Mouse (Mus musculus): Measurements from ENCODE around the gene Cpa5.

The Cpa5 gene

DNA sequence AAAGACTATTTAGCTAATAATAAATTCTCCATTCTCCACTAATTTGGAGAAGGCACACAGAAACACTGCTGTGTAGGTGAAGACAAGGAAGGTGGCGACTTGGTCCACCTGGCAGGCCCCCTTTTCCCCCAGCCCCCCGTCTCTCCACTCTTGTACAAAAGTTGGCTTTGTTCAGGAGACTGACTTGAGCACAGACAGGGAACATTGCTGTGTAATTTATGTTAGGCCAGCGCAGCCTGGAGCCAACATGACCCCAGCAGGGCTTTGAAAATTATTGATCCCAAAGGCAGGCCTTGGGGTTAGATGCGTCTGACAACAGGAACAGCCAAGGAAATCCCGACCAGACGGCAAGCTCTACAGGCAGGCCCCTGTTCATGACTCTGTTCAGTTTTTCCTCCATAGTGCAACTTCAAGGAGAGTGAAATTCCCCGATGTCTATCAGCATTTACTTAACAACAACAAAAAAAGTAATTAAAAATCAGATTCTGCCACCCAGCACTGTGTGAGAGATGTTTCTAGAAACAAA is 6.4 kb upstream of the Cpa5 start:
- no peak for DNase-seq (ENCODE audit: low spot score)

DNA sequence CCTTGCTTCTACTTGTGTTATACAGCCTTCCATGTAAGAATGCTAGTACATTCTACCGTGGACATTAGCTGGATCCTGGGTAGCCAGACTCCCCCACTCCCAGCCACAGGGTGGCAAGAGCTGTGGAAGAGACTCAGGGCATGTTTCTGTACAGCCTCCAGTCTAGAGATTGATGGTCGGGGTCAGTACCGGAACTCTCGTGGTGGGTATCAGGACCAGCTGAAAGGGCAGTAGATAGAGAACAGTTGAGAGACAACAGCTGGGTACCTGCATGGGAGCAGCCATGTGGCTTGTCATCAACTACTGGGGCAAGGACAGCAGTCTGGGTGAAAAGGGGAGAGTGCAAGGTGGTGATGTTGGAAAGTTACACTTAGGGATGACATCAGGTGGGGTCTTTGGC is 5.7 kb upstream of the Cpa5 start:
- DNase-seq (ENCODE audit: low spot score) = no peak

DNA sequence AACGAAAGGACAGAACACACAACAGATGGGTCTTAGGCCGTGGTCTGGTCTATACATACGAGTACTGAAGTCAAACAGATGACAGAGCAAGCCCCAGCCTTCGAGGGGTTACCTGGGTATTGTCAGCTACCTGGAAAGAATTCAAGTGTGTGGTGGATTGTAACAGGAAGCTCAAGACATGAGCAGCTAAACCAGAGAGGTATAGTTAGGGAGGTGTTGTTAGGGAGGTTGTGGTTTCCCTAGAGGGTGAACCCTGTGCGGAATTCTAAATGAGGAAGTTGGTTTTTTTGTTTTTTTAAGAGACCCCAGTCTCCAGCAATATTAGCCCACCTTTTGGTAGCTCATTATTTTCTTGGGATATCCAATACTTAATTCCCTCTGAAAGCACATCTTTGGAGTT is 5.1 kb upstream of the Cpa5 start:
- no peak for DNase-seq (ENCODE audit: low spot score)

DNA sequence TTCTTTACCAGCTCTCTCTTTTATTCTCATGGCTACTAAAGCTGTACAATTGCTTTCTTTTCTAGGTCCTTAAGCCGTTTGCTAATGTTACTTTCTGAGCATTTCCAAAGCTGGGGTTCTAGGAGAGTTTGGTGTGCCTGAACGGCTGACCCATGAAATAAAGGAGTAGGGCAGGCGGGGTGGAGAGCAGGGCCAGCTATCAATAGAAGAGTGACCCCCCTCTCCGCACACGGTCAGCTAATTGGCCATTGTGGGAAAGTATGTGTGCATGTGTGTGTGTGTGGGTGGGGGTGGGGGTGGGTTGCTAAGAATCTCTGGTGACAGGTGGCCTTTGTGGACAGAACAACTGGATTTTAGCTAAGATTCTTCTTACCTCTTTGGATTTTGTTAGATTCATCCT is 402 bp downstream of the Cpa5 start:
- DNase-seq (ENCODE audit: low spot score) = no peak

DNA sequence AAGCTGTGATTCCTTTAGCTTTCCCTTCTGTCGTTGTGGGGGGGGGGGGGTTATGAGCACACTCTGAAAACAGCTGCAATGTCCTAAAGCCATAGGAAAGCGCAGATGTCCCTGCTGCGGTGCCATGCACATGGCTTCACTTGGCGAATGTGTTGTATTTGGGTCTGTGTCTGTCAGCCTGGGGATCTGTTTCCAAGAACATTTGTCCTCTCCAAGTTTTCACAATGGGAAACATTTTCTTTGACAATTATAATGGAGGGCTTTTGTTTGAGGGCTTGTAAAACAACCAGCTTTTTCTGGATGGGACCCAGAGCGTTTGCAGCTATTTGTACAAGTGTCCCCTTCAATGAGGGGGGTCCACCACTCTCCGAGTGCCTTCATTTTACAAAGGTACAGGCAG is 3.4 kb downstream of the Cpa5 start:
- no peak for DNase-seq (ENCODE audit: low spot score)

DNA sequence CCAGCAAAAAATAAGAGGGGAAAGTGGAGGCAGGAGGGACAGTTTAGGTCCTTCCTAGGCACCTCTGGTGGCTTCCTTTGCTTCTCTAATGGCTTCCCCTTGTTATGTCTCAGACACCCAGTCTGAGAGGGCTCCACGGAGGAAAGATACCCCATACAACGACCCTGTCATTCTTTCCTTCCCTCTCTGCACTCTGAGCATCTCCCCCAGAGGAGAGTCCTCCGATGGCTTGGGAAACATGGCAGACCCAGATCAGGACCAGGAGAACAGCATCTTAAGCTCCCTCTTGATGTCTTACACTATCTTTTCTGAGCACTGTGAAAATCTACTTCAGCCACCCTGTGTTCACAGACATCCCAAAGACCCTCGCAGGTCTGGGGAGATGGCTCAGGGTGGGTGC is 4.9 kb downstream of the Cpa5 start:
- no peak for DNase-seq (ENCODE audit: low spot score)

DNA sequence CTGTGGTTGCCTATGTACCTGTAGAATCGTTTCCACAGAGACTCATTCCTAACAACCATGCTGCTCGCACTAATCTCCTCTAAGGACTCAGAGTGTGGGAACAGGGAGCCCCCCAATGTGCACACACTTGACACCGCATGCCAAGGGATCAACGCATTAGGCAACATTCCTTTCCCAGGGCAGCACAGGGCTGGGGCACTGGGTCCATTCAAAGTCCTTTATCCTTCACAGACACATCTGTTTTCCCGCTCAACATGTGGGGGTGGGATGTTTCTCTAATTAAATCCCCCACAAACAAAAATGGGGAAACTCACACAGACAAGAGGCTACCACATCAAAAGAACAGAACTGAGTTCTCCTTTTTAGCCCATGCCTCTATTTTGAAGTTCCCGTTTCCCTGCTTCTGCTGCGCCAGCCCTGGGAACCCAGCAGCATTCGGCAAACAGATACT is 5.7 kb downstream of the Cpa5 start:
- no peak for DNase-seq (ENCODE audit: low spot score)

DNA sequence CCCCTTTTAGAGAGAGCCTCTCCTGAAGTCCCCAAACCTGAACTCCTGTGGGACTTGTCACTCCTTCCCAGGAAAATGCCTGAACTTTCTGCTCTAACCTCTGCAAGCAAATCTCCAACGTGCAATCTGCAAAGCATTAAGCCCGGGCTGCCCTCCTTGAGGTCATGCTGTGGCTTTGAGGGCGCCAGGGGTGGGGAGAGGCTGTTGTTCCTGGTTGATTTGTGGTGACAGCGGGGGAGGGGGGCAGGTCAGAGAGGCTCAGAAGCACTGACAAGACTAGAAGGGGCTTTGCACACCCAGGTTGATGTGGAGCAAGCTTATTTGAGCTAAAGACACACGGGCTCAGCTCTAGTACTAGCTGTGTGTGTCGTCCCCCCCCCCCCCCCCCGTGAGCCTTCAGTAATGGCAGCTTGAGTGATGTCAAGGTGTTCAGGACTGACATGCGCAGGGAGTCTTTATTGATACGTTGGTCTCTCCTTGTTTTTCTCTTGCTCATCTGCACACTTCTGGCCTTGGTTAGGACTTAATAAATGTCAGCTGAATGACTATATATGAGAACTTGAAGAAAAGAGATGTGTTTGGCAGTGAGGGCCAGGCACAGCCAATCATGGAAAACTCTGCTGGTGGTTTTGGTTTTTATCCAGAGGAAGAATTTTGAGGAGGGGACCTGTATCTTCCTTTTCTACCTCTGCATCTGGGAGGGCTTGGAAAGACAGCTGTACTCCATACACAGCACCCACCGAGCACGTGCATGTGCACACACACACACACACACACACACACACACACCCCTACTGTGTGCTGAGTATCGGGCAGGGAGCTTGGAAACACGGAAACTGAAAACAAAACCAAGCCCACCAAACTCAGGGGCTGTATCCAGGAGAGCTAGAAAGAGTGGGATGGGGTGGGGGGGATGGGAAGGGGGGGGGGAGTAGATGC is 6.5 kb downstream of the Cpa5 start:
- no peak for DNase-seq (ENCODE audit: low spot score)

DNA sequence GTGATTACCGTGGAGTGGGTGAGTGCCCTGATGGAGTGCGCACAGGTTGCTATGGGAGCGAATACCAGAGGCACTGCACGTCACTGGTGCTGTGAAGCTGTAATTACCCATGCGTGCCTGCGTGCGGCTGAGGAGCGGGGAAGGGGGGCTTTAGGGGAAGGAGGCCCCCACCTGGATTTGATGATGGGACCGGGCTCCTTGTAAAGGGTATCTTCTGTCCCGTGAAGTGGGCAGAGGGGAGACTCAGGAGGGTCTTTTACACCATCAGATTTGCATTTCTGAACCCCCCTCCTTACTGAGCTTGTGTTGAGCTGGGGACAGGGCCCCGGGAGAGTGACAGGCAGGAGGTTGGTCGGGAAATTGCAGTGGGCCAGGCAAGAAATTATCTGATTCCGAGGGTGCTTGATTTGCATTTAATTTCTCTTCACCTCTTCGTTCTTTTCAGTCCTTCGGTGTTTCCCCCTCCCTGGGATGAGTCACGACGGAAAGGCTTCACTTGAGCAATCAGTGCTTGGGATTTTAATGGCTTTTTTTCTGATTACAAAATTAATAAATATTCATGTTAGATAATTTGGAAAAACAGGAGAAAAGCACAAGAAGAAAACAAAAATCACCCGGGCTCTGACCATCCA is 7.3 kb downstream of the Cpa5 start:
- DNase-seq (ENCODE audit: low spot score) = no peak

DNA sequence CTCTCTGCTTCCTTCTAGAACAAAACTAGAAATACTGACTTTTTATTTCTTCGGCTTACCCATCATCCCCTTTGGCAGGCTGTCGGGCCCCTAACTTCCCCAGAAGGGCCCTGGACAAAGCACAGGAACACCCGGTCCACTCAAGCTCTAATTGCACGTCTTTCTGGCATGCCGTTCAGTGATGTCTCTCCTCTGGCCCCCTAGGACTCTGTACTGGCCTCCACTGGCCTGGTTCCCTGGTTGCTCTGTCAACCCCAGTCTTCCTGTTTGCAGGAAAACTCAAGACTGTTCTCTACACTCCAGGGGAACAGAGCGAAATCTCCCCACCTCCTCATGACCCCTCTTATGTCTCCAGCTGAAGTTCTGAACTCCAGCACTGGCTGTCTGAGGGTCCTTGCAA is 7.9 kb downstream of the Cpa5 start:
- no peak for DNase-seq (ENCODE audit: low spot score)

DNA sequence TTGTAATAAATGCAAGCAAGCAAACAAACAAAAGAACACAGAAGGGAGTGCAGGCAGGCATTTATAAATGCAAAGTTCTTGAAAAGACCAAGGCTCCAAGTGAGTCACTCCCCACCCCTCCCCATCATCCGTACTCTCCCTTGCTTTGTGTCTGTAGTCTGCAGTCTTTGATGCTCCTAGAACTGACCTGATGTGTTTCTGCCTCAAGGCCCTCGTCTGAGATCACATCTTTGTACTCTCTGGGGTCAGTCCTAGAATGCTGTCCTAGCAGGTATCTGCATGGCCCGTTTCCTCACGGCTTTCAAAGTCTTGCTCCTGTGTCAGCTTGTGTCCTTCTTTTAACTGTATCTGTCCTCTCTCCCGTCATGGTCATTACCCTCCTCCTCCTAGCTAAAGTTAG is 8.8 kb downstream of the Cpa5 start:
- DNase-seq (ENCODE audit: low spot score) = no peak

DNA sequence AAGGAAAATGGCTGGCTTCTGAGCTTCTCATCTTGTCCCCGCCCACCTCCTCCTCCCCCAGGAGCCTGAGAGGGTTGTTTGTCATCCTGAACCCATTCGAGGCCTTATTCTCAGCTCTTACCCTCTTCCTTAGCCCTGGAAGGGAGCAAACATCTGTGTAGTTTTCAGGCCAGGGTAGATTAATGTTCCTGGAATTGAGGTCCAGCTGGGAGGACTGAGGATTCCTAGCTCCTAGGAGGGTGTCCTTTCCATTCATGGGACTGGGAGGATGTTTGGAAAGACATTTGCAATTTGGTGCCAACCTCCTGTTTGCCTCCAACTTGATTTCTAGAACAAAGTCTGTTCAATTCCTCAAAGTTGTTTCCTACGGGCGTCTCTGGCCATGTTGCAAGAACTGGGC is 9.8 kb downstream of the Cpa5 start:
- DNase-seq (ENCODE audit: low spot score) = no peak

DNA sequence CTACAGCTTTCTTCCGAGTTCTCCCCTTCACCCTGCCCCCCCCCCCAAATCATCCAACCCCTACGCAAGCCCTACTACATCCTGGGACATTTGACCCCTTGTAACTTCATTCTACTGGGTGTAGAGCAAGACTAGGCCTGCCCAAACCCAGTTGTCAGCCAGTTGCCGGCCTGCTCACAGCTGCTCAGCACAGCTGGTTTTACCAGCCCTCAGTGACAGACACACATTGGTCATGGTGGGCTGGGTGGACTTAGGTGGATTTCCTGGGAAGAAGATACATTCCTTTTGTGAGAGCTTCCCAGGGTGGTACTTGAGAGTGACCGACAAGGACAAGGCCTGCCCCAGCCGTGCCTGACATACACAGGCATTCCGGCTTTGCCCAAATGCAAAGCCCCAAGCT is 10.2 kb downstream of the Cpa5 start:
- no peak for DNase-seq (ENCODE audit: low spot score)

DNA sequence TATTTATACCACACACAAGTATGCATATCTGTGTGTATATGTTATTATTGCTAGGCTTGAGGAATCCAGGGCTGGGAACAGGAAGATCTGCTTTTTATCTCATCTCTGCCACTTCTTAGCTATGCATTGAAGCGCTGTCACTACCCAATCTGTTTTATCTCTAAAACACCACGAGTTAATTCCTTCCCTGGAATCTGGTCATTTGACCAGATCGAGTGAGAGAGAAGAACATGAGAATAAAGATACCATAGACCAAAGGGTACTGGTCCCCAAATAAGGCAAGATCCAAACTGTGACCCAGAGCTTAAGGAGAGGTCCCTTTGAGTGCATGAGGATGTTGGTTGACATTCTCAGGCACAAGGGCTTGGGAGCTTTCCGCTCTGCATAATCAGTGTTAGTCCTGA is 11.2 kb downstream of the Cpa5 start:
- DNase-seq (ENCODE audit: low spot score) = no peak

DNA sequence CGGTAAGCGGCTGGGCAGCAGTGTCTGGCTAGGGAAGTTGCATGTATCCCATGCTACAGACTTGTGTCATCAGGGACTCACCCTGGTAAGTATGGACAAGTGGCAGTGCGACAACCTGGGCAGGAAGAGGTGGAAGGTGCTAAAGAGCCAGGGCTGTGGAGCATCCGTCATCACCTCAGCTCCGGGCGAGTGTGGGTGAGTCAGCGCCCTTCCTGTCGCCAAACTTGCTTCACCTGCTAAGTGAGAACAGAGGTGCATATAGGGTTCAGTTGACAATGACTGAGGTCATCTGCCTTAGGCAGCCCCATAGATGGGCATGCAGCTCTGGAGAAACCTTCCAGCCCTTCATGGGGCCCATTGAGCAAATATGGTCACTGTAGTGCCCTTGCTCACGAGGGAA is 14.0 kb downstream of the Cpa5 start:
- no peak for DNase-seq (ENCODE audit: low spot score)

DNA sequence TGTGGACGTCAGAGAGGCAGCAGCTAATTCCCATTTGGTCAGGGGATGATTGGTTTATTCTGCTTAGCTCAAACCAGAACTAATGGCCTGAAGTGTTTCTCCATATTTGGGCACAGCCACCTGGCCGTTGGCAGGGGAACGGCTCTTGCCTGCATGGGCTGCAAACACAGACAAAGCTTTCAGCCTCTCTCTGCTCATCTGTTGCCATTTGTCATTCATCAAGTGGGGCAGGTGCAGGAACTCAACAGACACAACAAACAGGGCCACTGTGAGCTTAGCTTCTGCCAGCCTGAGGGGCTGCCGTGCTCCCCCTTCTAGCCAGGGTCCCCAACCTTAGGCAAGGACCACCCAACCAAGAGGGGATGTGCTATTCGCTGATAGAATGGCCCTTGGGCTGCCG is 17.3 kb downstream of the Cpa5 start:
- no peak for DNase-seq (ENCODE audit: low spot score)

DNA sequence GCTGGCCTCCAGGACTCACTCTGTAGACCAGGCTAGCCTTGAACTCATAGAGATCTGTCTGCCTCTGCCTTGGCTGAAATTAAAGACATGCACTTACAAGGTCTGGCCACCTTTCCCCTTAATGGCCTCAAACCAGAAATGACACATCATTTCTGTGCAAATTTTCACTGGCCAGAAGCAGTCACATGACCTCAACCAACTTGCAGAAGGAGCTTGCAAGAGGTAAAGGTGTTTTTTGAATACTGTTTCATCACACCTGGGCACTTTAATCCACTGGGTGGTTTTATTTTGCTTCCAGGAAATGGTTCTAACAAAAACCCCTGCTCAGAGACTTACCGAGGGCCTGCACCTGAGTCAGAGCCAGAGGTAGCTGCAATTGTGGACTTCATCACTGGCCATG is 19.2 kb downstream of the Cpa5 start:
- no peak for DNase-seq (ENCODE audit: low spot score)

DNA sequence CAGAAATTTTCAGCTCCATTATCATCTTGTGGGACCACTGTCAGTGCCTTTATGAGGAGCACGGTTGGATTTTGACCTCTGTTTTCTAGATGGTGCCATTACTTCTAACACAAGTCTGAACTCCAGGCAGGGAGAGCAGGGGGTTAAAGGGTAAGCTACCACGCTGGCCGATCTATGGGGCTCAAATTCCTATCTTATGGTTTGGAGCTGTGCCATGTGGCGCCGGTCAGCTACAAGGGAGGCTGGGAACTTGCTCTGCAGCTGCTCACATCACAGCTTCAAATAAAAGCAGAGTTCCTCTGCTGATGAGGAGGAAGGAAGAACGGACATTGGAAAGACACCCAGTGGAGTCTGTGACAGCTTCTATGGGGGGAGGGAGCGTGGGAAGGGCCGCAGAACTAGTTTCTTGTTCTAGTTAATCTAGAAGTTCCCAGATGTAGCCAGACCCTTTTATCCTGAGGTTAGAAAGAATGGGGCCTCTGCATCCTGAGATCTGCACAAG is 24.6 kb downstream of the Cpa5 start:
- no peak for DNase-seq (ENCODE audit: low spot score)

DNA sequence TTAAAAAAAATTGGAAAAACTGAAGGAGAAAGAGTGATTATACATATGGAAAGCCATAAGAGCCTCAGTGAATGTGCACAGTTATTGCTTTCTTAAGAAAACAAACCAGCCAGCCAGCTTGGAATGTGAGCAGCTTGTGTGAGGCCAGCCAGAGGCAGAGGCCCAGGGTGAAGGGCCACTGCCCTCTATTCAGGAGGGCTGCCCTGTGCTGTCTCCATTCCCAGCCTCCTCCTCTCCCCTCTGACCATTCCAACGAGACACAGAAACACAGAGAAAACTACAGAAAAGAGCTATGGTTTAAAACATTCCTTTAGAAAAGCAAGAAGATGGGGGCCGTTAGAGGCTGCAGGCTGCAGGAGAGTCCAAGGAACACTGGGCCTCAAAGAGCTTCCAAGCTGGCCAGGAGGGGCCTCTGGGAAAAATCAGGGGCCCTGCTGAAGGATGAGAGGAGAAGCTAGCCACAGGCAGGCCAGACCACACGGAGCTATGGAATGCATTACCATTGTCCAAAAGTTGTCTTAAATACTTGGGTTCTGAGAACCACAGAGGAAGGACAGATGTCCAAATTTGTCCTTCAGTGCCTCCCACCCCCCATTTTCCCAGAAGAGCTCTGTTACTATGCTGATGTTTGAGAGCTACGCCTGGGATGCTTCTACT is 25.5 kb downstream of the Cpa5 start:
- DNase-seq (ENCODE audit: low spot score) = no peak

DNA sequence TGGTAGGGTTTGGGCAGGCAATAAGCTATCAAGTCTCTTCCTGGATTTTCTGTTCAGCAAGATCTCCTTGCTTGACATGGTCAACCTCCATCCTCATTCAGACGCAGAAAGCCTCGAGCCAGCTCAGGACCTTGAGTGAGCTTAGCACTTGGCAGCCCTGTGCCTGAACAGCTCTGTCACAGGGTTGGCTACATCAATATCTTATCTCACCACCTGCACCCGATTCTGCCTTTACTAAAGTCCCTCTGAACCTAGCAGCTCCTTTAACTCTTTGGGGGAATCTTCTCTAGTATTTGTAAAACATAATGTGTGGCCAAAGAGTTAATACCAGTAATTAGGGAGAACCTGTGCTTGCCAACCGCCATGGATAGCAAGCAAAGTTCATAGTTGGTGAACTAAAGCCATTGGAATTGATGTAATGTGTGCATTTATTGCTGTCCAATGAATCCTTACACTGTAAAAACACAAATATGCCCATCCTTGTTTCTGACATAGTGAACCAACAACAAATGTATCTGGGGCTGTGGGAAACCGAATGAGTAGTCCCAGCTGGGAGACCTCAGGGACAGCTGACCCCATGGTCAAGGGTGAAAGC is 28.0 kb downstream of the Cpa5 start, which contains the start of gene Cpa1:
Gene Cpa1, plus strand, starts transcription at position 545 of the 595 bp plus-strand sequence.
- peak; percentile 17 for DNase-seq (ENCODE audit: low spot score)

DNA sequence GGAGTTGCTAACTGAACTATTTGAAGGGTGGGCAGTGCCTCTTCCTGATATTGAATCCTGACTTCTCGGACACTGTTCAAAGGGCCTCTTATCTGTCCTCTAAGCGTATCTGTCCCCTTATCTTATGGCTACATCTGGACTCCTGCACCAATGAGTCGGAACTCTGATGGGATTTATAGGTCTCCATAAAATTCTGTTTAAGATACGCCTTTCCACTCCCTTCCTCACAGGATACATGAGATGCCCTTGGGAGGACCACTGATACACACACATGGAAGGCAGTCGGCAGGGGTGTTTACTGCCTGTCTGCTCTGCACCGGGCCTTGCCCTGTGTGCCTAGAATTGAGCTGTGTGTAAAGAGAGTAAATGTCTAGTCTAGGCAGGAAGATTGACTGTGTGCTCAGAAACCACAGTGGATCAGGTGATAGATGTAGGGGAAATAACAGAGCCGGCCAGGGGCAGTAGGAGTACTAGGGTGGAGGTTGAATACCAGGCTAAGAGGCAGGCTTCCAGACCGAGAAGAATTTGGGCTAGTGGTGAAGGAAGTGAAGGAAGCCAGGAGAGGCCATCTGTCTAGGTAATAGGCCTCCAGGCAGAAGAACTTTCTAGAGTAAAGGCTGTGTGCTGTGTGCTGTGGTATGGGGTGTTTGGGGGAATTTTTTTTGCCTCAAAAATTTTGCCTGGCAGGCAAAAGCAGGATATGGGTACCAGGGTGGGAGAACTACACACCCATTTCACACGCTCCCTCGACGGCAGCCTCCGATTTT is 33.1 kb downstream of the Cpa5 start:
- no peak for DNase-seq (ENCODE audit: low spot score)

Data from spleen, adult 12 weeks (tissue).